Mouse (Mus musculus): ENCODE data around the gene Slc22a5. TPM values are rescaled to one million over a fixed set of nuclear protein-coding genes. Genes with fewer than 3 reads are reported as not detected.

Slc22a5 gene
- 10 to 100 TPM; 17.2 to 19.6 TPM for total RNA-seq (2021)

- intact Hi-C loops (cut with DNase I): no loop called here
- peak; percentile 99 for DNase-seq
Measured at GRCm38 (mm10) chr11:53891505-53892451, at the start of gene Slc22a5. Gene Slc22a5 (minus strand): TSS chr11:53891660.

GRCm38 (mm10) chr11:53931944-53932318 is 40.5 kb upstream of the Slc22a5 start:
- DNase-seq: peak; percentile 13
- intact Hi-C loops (cut with DNase I): loop anchor here (10.0 kb wide), 1 partner anchor 133 kb away; the partner anchor contains the start of gene Pdlim4

- intact Hi-C loops (cut with DNase I): loop anchor here (10.0 kb wide), 1 partner anchor 133 kb away; the partner anchor contains the start of gene Pdlim4
- peak; percentile 61 for DNase-seq
Measured at GRCm38 (mm10) chr11:53931091-53931943, 39.9 kb upstream of the Slc22a5 start.

- intact Hi-C loops (cut with DNase I): loop anchor here (10.0 kb wide), 1 partner anchor 135 kb away; the partner anchor contains the start of gene Pdlim4
- DNase-seq: no peak
Measured at GRCm38 (mm10) chr11:53929741-53930140, 38.3 kb upstream of the Slc22a5 start.

GRCm38 (mm10) chr11:53928585-53928984 is 37.1 kb upstream of the Slc22a5 start:
- DNase-seq: no peak
- intact Hi-C loops (cut with DNase I): no loop called here

- intact Hi-C loops (cut with DNase I): no loop called here
- no peak for DNase-seq
Measured at GRCm38 (mm10) chr11:53926303-53926702, 34.8 kb upstream of the Slc22a5 start.

- intact Hi-C loops (cut with DNase I): no loop called here
- no peak for DNase-seq
Measured at GRCm38 (mm10) chr11:53918851-53919250, 27.4 kb upstream of the Slc22a5 start.

- intact Hi-C loops (cut with DNase I): no loop called here
- no peak for DNase-seq
Measured at GRCm38 (mm10) chr11:53911011-53911410, 19.6 kb upstream of the Slc22a5 start.

GRCm38 (mm10) chr11:53908686-53909085 is 17.2 kb upstream of the Slc22a5 start:
- intact Hi-C loops (cut with DNase I): no loop called here
- DNase-seq: no peak

GRCm38 (mm10) chr11:53904534-53904925 is 13.1 kb upstream of the Slc22a5 start:
- intact Hi-C loops (cut with DNase I): no loop called here

GRCm38 (mm10) chr11:53903781-53904533 is 12.5 kb upstream of the Slc22a5 start:
- intact Hi-C loops (cut with DNase I): no loop called here

More at GRCm38 (mm10) chr11:53904534-53904925, 13.1 kb upstream of the Slc22a5 start:
- no peak for DNase-seq

GRCm38 (mm10) chr11:53902741-53903140 is 11.3 kb upstream of the Slc22a5 start:
- DNase-seq: no peak
- intact Hi-C loops (cut with DNase I): no loop called here

More at GRCm38 (mm10) chr11:53903781-53904533, 12.5 kb upstream of the Slc22a5 start:
- DNase-seq: peak; percentile 5

- DNase-seq: no peak
- intact Hi-C loops (cut with DNase I): no loop called here
Measured at GRCm38 (mm10) chr11:53900991-53901390, 9.5 kb upstream of the Slc22a5 start.

- intact Hi-C loops (cut with DNase I): no loop called here
- no peak for DNase-seq
Measured at GRCm38 (mm10) chr11:53899981-53900380, 8.5 kb upstream of the Slc22a5 start.

GRCm38 (mm10) chr11:53899004-53899403 is 7.5 kb upstream of the Slc22a5 start:
- DNase-seq: no peak
- intact Hi-C loops (cut with DNase I): no loop called here

GRCm38 (mm10) chr11:53896935-53897334 is 5.5 kb upstream of the Slc22a5 start:
- DNase-seq: no peak
- intact Hi-C loops (cut with DNase I): no loop called here

- intact Hi-C loops (cut with DNase I): no loop called here
- no peak for DNase-seq
Measured at GRCm38 (mm10) chr11:53893451-53893850, 2.0 kb upstream of the Slc22a5 start.

- intact Hi-C loops (cut with DNase I): no loop called here
- no peak for DNase-seq
Measured at GRCm38 (mm10) chr11:53892716-53893416, 1.4 kb upstream of the Slc22a5 start.

- no peak for DNase-seq
- intact Hi-C loops (cut with DNase I): no loop called here
Measured at GRCm38 (mm10) chr11:53890906-53891504, 455 bp downstream of the Slc22a5 start.

Measured in left cerebral cortex, postnatal 4 days (tissue).